Mouse (Mus musculus) frontal cortex, adult 2 months (tissue): ENCODE results near the gene Des. TPM values are rescaled to one million over a fixed set of nuclear protein-coding genes. Genes with fewer than 3 reads are reported as not detected.
A peak's percentile ranks its signal among the peaks of the same experiment; 100 is the strongest.

Source experiments
- DNase-seq, 2 experiments: peaks; one replicate each; pipeline ENCODE4 v3.0.0; 2022; ENCODE audit warnings: low spot score in 1 of 2; ENCODE audit errors: extremely low spot score in 1 of 2
- polyA plus RNA-seq: library from polyadenylated mRNA; depleted of rRNA; stranded (reverse); fragments of >200 nt; gene quantifications from 2 replicates; pipeline ENCODE4 v1.2.3, GENCODE M21; 2012

Gene Des
- polyA plus RNA-seq, 1 experiment: 3.5 TPM

- no peak for DNase-seq
These were observed 14.8 kb upstream of the Des start for GRCm38 (mm10) chr1:75345036-75345935.

GRCm38 (mm10) chr1:75347279-75347678, 12.8 kb upstream of the Des start:
- no peak for DNase-seq

GRCm38 (mm10) chr1:75349275-75349674, 10.9 kb upstream of the Des start:
- no peak for DNase-seq

GRCm38 (mm10) chr1:75357261-75357660, 2.9 kb upstream of the Des start:
- DNase-seq: peak in 1 of 2 experiments; percentile 37

GRCm38 (mm10) chr1:75358009-75358408, 2.1 kb upstream of the Des start:
- DNase-seq: peak in 1 of 2 experiments; percentile 28

- DNase-seq: peak; percentile 63 to 77
These were observed 783 bp upstream of the Des start for GRCm38 (mm10) chr1:75359346-75359745.

- no peak for DNase-seq
These were observed 994 bp downstream of the Des start for GRCm38 (mm10) chr1:75361123-75361522.

- no peak for DNase-seq
These were observed 1.6 kb downstream of the Des start for GRCm38 (mm10) chr1:75361750-75362149.

- no peak for DNase-seq
These were observed 3.7 kb downstream of the Des start for GRCm38 (mm10) chr1:75363868-75364267.

- no peak for DNase-seq
These were observed 5.5 kb downstream of the Des start for GRCm38 (mm10) chr1:75365510-75366137.

GRCm38 (mm10) chr1:75369360-75369983, 9.3 kb downstream of the Des start:
- DNase-seq: no peak

- no peak for DNase-seq
These were observed 10.0 kb downstream of the Des start for GRCm38 (mm10) chr1:75369984-75370660.

GRCm38 (mm10) chr1:75371317-75372095, 11.4 kb downstream of the Des start:
- peak in 1 of 2 experiments; percentile 61 for DNase-seq

GRCm38 (mm10) chr1:75372450-75372849, 12.3 kb downstream of the Des start:
- DNase-seq: no peak

GRCm38 (mm10) chr1:75373276-75373675, 13.1 kb downstream of the Des start:
- DNase-seq: no peak

GRCm38 (mm10) chr1:75374950-75375936, 15.1 kb downstream of the Des start, which contains the start of gene Speg:
TSS of gene Speg (plus strand) at chr1:75375297.
- no peak for DNase-seq

- DNase-seq: no peak
These were observed 19.1 kb downstream of the Des start for GRCm38 (mm10) chr1:75379196-75379595.

GRCm38 (mm10) chr1:75379931-75380330, 19.8 kb downstream of the Des start:
- DNase-seq: no peak

- no peak for DNase-seq
These were observed 20.8 kb downstream of the Des start for GRCm38 (mm10) chr1:75380951-75381350.
